Mouse (Mus musculus): ENCODE results near the gene Slc7a1.
A peak's percentile ranks its signal among the peaks of the same experiment; 100 is the strongest.
"Not testable (repeated sequence)": the region's sequence is repeated elsewhere in the genome, so short reads cannot be mapped to it uniquely, and the experiment has no call there.

Gene Slc7a1

GRCm38 (mm10) chr5:148331926-148332621 is 67.6 kb downstream of the Slc7a1 start:
- ATAC-seq (ENCODE audit: insufficient number of reproducible peaks, low FRiP score, low TSS enrichment), result no peak

GRCm38 (mm10) chr5:148331229-148331776 is 68.4 kb downstream of the Slc7a1 start:
- no peak for ATAC-seq (ENCODE audit: insufficient number of reproducible peaks, low FRiP score, low TSS enrichment)

GRCm38 (mm10) chr5:148328982-148329381 is 70.7 kb downstream of the Slc7a1 start:
- ATAC-seq (ENCODE audit: insufficient number of reproducible peaks, low FRiP score, low TSS enrichment), result no peak

- ATAC-seq (ENCODE audit: insufficient number of reproducible peaks, low FRiP score, low TSS enrichment), result not testable (repeated sequence)
Observed at GRCm38 (mm10) chr5:148326295-148326694, 73.4 kb downstream of the Slc7a1 start.

GRCm38 (mm10) chr5:148325317-148325885 is 74.3 kb downstream of the Slc7a1 start:
- peak; percentile 31; the same call in 1 of the 2 replicates for ATAC-seq (ENCODE audit: insufficient number of reproducible peaks, low FRiP score, low TSS enrichment)

GRCm38 (mm10) chr5:148314931-148315330 is 84.8 kb downstream of the Slc7a1 start:
- no peak for ATAC-seq (ENCODE audit: insufficient number of reproducible peaks, low FRiP score, low TSS enrichment)

- ATAC-seq (ENCODE audit: insufficient number of reproducible peaks, low FRiP score, low TSS enrichment), result no peak
Observed at GRCm38 (mm10) chr5:148312443-148312842, 87.3 kb downstream of the Slc7a1 start.

GRCm38 (mm10) chr5:148310790-148311189 is 88.9 kb downstream of the Slc7a1 start:
- ATAC-seq (ENCODE audit: insufficient number of reproducible peaks, low FRiP score, low TSS enrichment), result no peak

- no peak for ATAC-seq (ENCODE audit: insufficient number of reproducible peaks, low FRiP score, low TSS enrichment)
Observed at GRCm38 (mm10) chr5:148304112-148304511, 95.6 kb downstream of the Slc7a1 start.

GRCm38 (mm10) chr5:148302968-148303367 is 96.7 kb downstream of the Slc7a1 start:
- ATAC-seq (ENCODE audit: insufficient number of reproducible peaks, low FRiP score, low TSS enrichment), result no peak

GRCm38 (mm10) chr5:148293346-148293745 is 106.4 kb downstream of the Slc7a1 start:
- no peak for ATAC-seq (ENCODE audit: insufficient number of reproducible peaks, low FRiP score, low TSS enrichment)

GRCm38 (mm10) chr5:148292862-148293261 is 106.8 kb downstream of the Slc7a1 start:
- no peak for ATAC-seq (ENCODE audit: insufficient number of reproducible peaks, low FRiP score, low TSS enrichment)

- no peak for ATAC-seq (ENCODE audit: insufficient number of reproducible peaks, low FRiP score, low TSS enrichment)
Observed at GRCm38 (mm10) chr5:148289951-148290350, 109.8 kb downstream of the Slc7a1 start.

GRCm38 (mm10) chr5:148288804-148289203 is 110.9 kb downstream of the Slc7a1 start:
- ATAC-seq (ENCODE audit: insufficient number of reproducible peaks, low FRiP score, low TSS enrichment), result no peak

GRCm38 (mm10) chr5:148287529-148287928 is 112.2 kb downstream of the Slc7a1 start:
- ATAC-seq (ENCODE audit: insufficient number of reproducible peaks, low FRiP score, low TSS enrichment), result no peak

GRCm38 (mm10) chr5:148283584-148283983 is 116.1 kb downstream of the Slc7a1 start:
- ATAC-seq (ENCODE audit: insufficient number of reproducible peaks, low FRiP score, low TSS enrichment), result no peak

GRCm38 (mm10) chr5:148283177-148283576 is 116.5 kb downstream of the Slc7a1 start:
- ATAC-seq (ENCODE audit: insufficient number of reproducible peaks, low FRiP score, low TSS enrichment), result no peak

GRCm38 (mm10) chr5:148282631-148283030 is 117.1 kb downstream of the Slc7a1 start:
- no peak for ATAC-seq (ENCODE audit: insufficient number of reproducible peaks, low FRiP score, low TSS enrichment)

- no peak for ATAC-seq (ENCODE audit: insufficient number of reproducible peaks, low FRiP score, low TSS enrichment)
Observed at GRCm38 (mm10) chr5:148282093-148282492, 117.6 kb downstream of the Slc7a1 start.

GRCm38 (mm10) chr5:148280321-148280720 is 119.4 kb downstream of the Slc7a1 start:
- no peak for ATAC-seq (ENCODE audit: insufficient number of reproducible peaks, low FRiP score, low TSS enrichment)

- no peak for ATAC-seq (ENCODE audit: insufficient number of reproducible peaks, low FRiP score, low TSS enrichment)
Observed at GRCm38 (mm10) chr5:148278233-148278632, 121.5 kb downstream of the Slc7a1 start.

Measured in cerebellum, adult (tissue).